Mouse (Mus musculus): ENCODE results near the gene Adora1. TPM values are rescaled to one million over a fixed set of nuclear protein-coding genes. Genes with fewer than 3 reads are reported as not detected.

The Adora1 gene
- polyA plus RNA-seq, 1 experiment from 2014 or later, result 8.3 TPM

- peak overlapping the region; percentile 17; the same call in 1 of the 2 replicates for H3K9ac ChIP-seq
- H3K36me3 ChIP-seq, result no peaks in the 10 kb centered on the region
- H3K27ac ChIP-seq (replicated peaks), result 0 out of 2 replicates have a peak overlapping the region, but pooled peaks have one; percentile 12
- no peak overlapping the region for H3K4me3 ChIP-seq
- no peak overlapping the region for H3K4me2 ChIP-seq
- peaks cover 4% of the 10 kb centered on the region; the same call in 1 of the 2 replicates for H3K9me3 ChIP-seq
- peaks cover 24% of the 10 kb centered on the region for H3K27me3 ChIP-seq (replicated peaks)
- peaks cover 25% of the 10 kb centered on the region for H3K4me1 ChIP-seq
- no peak for ATAC-seq (ENCODE audit: extremely low read depth, insufficient number of reproducible peaks, low FRiP score, low TSS enrichment)
- 51% methylated on average over 8 of the region's 8 CpGs for WGBS
Measured at GRCm38 (mm10) chr1:134150076-134150475, 85.2 kb downstream of the Adora1 start.

Other genes starting within 250 kb of the Adora1 start
- gene Fmod, start 198.2 kb downstream of the Adora1 start, polyA plus RNA-seq (2015; fragmentation: Nextera tagmentation; extraction: Ambion mirVana), result 22.8 and 26.3 TPM in 2 replicates
- gene Btg2, start 156.3 kb downstream of the Adora1 start, polyA plus RNA-seq (2015; fragmentation: Nextera tagmentation; extraction: Ambion mirVana), result 33.1 and 37.0 TPM in 2 replicates
- gene Chit1, start 124.2 kb downstream of the Adora1 start, polyA plus RNA-seq (2015; fragmentation: Nextera tagmentation; extraction: Ambion mirVana), result 0.59 and 0.75 TPM in 2 replicates
- gene Chil1, start 53.3 kb downstream of the Adora1 start, polyA plus RNA-seq (2015; fragmentation: Nextera tagmentation; extraction: Ambion mirVana), result 0.66 and 1.5 TPM in 2 replicates
- 0.67 and 2.1 TPM in 2 replicates for gene Mybph, start 42.0 kb downstream of the Adora1 start, polyA plus RNA-seq (2015; fragmentation: Nextera tagmentation; extraction: Ambion mirVana)
- gene Myog, start 54.6 kb upstream of the Adora1 start, polyA plus RNA-seq (2015; fragmentation: Nextera tagmentation; extraction: Ambion mirVana), result 1.5 and 3.5 TPM in 2 replicates
- 10.9 and 12.6 TPM in 2 replicates for gene Ppfia4, start 97.5 kb upstream of the Adora1 start, polyA plus RNA-seq (2015; fragmentation: Nextera tagmentation; extraction: Ambion mirVana)
- 54.0 and 63.0 TPM in 2 replicates for gene Tmem183a, start 126.5 kb upstream of the Adora1 start, polyA plus RNA-seq (2015; fragmentation: Nextera tagmentation; extraction: Ambion mirVana)
- gene 4933406M09Rik, start 150.5 kb upstream of the Adora1 start, polyA plus RNA-seq (2015; fragmentation: Nextera tagmentation; extraction: Ambion mirVana), result not detected in 2 replicates
- gene Cyb5r1, start 170.1 kb upstream of the Adora1 start, polyA plus RNA-seq (2015; fragmentation: Nextera tagmentation; extraction: Ambion mirVana), result 37.8 and 44.7 TPM in 2 replicates
- 133 and 134 TPM in 2 replicates for gene Adipor1, start 179.9 kb upstream of the Adora1 start, polyA plus RNA-seq (2015; fragmentation: Nextera tagmentation; extraction: Ambion mirVana)
- 15.9 and 19.9 TPM in 2 replicates for gene Klhl12, start 220.1 kb upstream of the Adora1 start, polyA plus RNA-seq (2015; fragmentation: Nextera tagmentation; extraction: Ambion mirVana)

Data from heart, embryonic 13.5 days (tissue).